Mouse (Mus musculus): ENCODE measurements around the gene Slc39a9. TPM values are rescaled to one million over a fixed set of nuclear protein-coding genes. Genes with fewer than 3 reads are reported as not detected.

Gene Slc39a9
- polyA plus RNA-seq, 1 experiment from 2014 or later: 10.7 TPM

DNA sequence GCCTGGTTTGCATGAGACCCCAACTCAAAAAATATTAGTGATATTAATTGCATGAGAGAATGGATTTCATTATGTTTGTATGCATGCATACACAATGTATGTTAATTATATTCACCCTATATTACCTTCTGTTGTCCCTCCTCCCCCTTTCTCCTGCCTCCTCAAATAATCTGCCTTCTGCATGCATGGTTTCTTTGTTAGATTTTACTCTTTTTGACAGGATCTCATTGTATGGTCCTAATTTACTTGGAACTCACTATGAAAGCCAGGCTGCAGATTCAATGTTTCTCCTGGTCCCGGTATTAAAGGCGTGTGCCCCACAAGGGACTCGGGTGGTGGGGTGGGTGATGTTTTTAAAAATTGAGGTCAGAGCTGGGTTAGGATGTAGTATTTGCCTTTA, 40.6 kb downstream of the Slc39a9 start:
- Histone ChIP-seq H3K4me2 (ENCODE audit: low read depth, low read length) (no peak overlapping the region), H3K27ac (ENCODE audit: low read depth) (no peak overlapping the region), H3K27me3 (ENCODE audit: insufficient read depth, low read length) (no peaks in the 10 kb centered on the region), H3K4me1 (ENCODE audit: insufficient read depth) (no peaks in the 10 kb centered on the region), H3K36me3 (replicated peaks; ENCODE audit: insufficient read depth, low read length) (peaks cover 8% of the 10 kb centered on the region; the same call in 1 of the 2 replicates), H3K4me3 (ENCODE audit: low read depth, low read length) (no peak overlapping the region), H3K9ac (replicated peaks) (no peak overlapping the region), H3K9me3 (ENCODE audit: low read length) (no peaks in the 10 kb centered on the region)
- WGBS (ENCODE audit: insufficient replicate concordance): 91% methylated on average over 3 of the region's 3 CpGs
- ATAC-seq (no peak), DNase-seq (no peak)
- TF ChIP-seq CTCF (IDR thresholded peaks at IDR 0.05; ENCODE audit: low read depth) (no peak), EP300 (IDR thresholded peaks at IDR 0.05; ENCODE audit: low read depth) (no peak)

DNA sequence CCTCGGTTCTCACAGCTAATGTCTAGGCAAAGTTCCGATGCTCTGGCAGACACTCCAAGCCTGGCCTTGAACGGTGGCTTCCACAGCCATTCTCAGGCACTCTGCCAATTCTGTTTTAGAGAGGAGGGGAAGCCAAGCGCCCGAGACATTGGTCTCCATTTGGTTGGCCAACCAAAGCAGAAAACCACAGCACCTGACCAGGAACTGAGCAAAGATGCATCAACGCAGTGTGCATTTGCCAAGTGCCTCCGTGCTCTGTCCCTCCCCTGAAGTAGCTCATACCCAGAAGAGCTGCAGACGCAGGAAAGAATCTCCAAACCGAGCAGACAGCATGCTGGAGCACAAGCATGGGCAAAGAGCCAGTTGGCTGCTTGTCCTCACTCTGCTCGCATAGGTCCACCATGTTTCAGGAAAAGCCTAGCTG, 44.1 kb downstream of the Slc39a9 start:
- DNase-seq (no peak), ATAC-seq (no peak)
- no peak overlapping the region for H3K4me2 ChIP-seq (ENCODE audit: low read depth, low read length)
- TF ChIP-seq CTCF (IDR thresholded peaks at IDR 0.05; ENCODE audit: low read depth) (no peak), EP300 (IDR thresholded peaks at IDR 0.05; ENCODE audit: low read depth) (no peak)
- H3K9me3 ChIP-seq (ENCODE audit: low read length): no peaks in the 10 kb centered on the region
- no peak overlapping the region for H3K9ac ChIP-seq (replicated peaks)
- H3K36me3 ChIP-seq (replicated peaks; ENCODE audit: insufficient read depth, low read length): no peaks in the 10 kb centered on the region
- H3K4me3 ChIP-seq (ENCODE audit: low read depth, low read length): no peak overlapping the region
- 48% methylated on average over 10 of the region's 10 CpGs for WGBS (ENCODE audit: insufficient replicate concordance)
- H3K4me1 ChIP-seq (ENCODE audit: insufficient read depth): peaks cover 3% of the 10 kb centered on the region; the same call in 1 of the 2 replicates
- no peak overlapping the region for H3K27ac ChIP-seq (ENCODE audit: low read depth)
- peaks cover 25% of the 10 kb centered on the region for H3K27me3 ChIP-seq (ENCODE audit: insufficient read depth, low read length)

DNA sequence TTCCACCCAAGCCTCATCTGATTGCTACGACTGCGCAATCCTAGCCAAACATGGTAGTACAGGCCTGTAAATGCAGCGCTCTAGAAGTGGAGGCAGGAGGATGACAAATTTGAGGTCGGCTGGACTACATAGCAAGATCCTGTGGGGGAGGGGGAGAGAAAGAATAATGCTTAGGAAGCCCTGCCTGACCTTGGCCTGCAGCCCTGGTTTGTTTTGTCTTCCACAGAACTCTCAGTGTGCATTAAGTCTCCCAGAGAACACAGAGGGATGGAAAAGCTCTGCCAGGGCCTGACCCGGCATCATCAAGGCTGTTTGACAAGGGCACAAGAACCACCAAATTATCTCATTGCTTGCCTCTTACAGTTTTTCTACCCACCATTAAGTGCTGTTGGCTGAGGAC, 46.0 kb downstream of the Slc39a9 start:
- Histone ChIP-seq H3K27ac (ENCODE audit: low read depth) (no peak overlapping the region), H3K36me3 (replicated peaks; ENCODE audit: insufficient read depth, low read length) (no peaks in the 10 kb centered on the region), H3K4me2 (ENCODE audit: low read depth, low read length) (no peak overlapping the region), H3K9me3 (ENCODE audit: low read length) (no peaks in the 10 kb centered on the region), H3K4me3 (ENCODE audit: low read depth, low read length) (no peak overlapping the region), H3K27me3 (ENCODE audit: insufficient read depth, low read length) (peaks cover 43% of the 10 kb centered on the region), H3K4me1 (ENCODE audit: insufficient read depth) (peaks cover 5% of the 10 kb centered on the region), H3K9ac (replicated peaks) (no peak overlapping the region)
- DNase-seq: no peak
- no peak for ATAC-seq
- TF ChIP-seq CTCF (IDR thresholded peaks at IDR 0.05; ENCODE audit: low read depth): no peak
- TF ChIP-seq EP300 (IDR thresholded peaks at IDR 0.05; ENCODE audit: low read depth): no peak
- 69% methylated on average over 5 of the region's 5 CpGs for WGBS (ENCODE audit: insufficient replicate concordance)

DNA sequence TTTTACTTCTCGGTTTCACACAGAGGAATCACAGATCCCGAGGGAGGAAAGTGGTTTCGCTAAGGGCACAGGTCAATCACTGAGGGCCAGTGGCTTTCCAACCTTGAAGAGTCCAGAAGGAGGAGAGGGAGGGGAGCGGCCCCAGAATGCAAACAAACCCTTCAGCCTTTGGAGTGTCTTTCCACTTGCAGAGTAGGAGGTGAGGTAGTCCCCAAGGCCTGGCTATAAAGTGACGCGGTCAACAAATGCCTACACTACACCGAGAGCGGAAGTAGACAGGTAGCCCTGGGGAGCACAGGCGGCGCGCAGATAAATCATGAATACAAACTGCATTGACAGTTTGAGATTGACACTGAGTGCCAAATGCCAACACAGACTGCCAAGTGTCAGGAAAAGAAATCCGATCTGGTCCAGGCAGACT, 48.0 kb downstream of the Slc39a9 start:
- DNase-seq (no peak), ATAC-seq (no peak)
- Histone ChIP-seq H3K27ac (ENCODE audit: low read depth) (no peak overlapping the region), H3K4me2 (ENCODE audit: low read depth, low read length) (peak overlapping the region; percentile 61), H3K9ac (replicated peaks) (no peak overlapping the region), H3K4me3 (ENCODE audit: low read depth, low read length) (0 out of 2 replicates have a peak overlapping the region, but pooled peaks have one; percentile 36), H3K9me3 (ENCODE audit: low read length) (no peaks in the 10 kb centered on the region), H3K36me3 (replicated peaks; ENCODE audit: insufficient read depth, low read length) (no peaks in the 10 kb centered on the region), H3K4me1 (ENCODE audit: insufficient read depth) (peaks cover 5% of the 10 kb centered on the region), H3K27me3 (ENCODE audit: insufficient read depth, low read length) (peaks cover 48% of the 10 kb centered on the region)
- 14% methylated on average over 12 of the region's 12 CpGs for WGBS (ENCODE audit: insufficient replicate concordance)
- TF ChIP-seq CTCF (IDR thresholded peaks at IDR 0.05; ENCODE audit: low read depth): no peak
- TF ChIP-seq EP300 (IDR thresholded peaks at IDR 0.05; ENCODE audit: low read depth): no peak

DNA sequence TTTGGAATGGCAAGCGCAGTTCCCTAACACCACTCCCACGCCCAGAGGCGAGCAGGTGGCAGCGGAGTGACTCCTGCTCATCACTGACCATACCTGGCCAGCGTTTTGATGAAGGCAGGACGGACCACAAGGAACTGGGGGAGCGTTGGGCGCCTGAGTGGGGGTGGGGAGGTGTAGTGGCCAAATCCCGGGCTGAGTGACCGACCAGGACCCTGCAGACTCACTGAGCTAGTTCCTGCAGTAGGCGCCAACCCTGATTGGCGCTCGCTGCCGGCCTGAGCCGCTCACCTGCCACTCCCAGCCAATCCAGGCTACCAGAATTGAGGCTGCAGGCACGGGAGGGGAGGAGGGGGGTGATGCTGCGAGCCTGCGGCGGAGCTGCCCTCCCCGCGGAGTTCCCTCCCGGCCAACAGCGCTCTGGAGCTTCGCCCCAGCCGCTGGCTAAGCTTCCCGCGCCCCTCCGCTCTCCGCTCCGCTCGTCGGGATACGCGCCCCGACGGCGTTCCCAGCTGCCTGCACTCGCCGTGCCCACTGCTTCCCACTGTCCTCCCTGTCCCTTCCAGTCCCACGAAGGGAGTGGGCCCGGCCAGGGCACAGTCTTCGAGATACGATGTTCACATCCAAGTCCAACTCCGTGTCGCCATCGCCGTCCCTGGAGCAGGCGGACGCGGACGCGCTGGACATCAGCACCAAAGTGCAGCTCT, 48.7 kb downstream of the Slc39a9 start, which contains the start of gene Plekhd1:
Gene Plekhd1, plus strand, starts transcription at position 323 of the 704 bp plus-strand sequence.
- H3K27ac ChIP-seq (ENCODE audit: low read depth): no peak within 1 kb of the TSS

DNA sequence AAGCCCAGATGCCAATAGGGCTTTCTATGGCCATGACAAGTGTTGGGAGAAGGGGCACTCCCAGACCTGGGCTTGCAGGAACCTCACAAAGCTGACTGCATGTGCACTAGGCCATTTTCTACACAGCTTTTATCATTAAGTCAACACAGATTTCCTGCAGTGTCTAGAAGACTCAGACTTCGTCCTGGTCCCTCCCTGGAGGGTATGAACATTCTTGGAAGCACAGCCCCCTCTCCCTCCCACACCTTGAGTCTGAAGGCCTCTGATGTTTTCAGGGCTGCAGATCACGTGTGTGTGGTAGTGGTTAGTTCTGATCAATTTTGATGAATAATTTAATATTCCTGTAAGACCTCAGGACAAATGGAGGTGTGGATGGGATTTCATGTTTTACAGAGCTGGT, 50.0 kb downstream of the Slc39a9 start:
- Histone ChIP-seq H3K27ac (ENCODE audit: low read depth) (no peak overlapping the region), H3K4me2 (ENCODE audit: low read depth, low read length) (no peak overlapping the region), H3K9me3 (ENCODE audit: low read length) (no peaks in the 10 kb centered on the region), H3K27me3 (ENCODE audit: insufficient read depth, low read length) (peaks cover 48% of the 10 kb centered on the region), H3K36me3 (replicated peaks; ENCODE audit: insufficient read depth, low read length) (no peaks in the 10 kb centered on the region), H3K9ac (replicated peaks) (no peak overlapping the region), H3K4me1 (ENCODE audit: insufficient read depth) (peaks cover 6% of the 10 kb centered on the region), H3K4me3 (ENCODE audit: low read depth, low read length) (no peak overlapping the region)
- 42% methylated on average over 2 of the region's 2 CpGs for WGBS (ENCODE audit: insufficient replicate concordance)
- TF ChIP-seq EP300 (IDR thresholded peaks at IDR 0.05; ENCODE audit: low read depth) (no peak), CTCF (IDR thresholded peaks at IDR 0.05; ENCODE audit: low read depth) (no peak)
- no peak for DNase-seq
- no peak for ATAC-seq

More for the DNA sequence above, 48.7 kb downstream of the Slc39a9 start, which contains the start of gene Plekhd1:
- H3K4me1 ChIP-seq (ENCODE audit: insufficient read depth): peaks cover 5% of the 10 kb centered on the region
- peak; percentile 27 for DNase-seq
- H3K4me2 ChIP-seq (ENCODE audit: low read depth, low read length): peak within 1 kb of the TSS; percentile 61
- no peaks in the 10 kb centered on the region for H3K9me3 ChIP-seq (ENCODE audit: low read length)
- peaks cover 48% of the 10 kb centered on the region for H3K27me3 ChIP-seq (ENCODE audit: insufficient read depth, low read length)
- ATAC-seq: peak; percentile 66
- no peaks in the 10 kb centered on the region for H3K36me3 ChIP-seq (replicated peaks; ENCODE audit: insufficient read depth, low read length)
- TF ChIP-seq EP300 (IDR thresholded peaks at IDR 0.05; ENCODE audit: low read depth) (no peak), CTCF (IDR thresholded peaks at IDR 0.05; ENCODE audit: low read depth) (no peak)
- no peak within 1 kb of the TSS for H3K9ac ChIP-seq (replicated peaks)
- peak within 1 kb of the TSS; percentile 36 for H3K4me3 ChIP-seq (ENCODE audit: low read depth, low read length)
- WGBS (ENCODE audit: insufficient replicate concordance): 4% methylated on average over 52 of the region's 52 CpGs
